Mouse (Mus musculus) small intestine, adult 2 months (tissue): Measurements from ENCODE around the gene Rex1bd.
A peak's percentile ranks its signal among the peaks of the same experiment; 100 is the strongest.

ENCODE experiments used
- CTCF ChIP-seq: fragments of 200-500 bp; IDR thresholded peaks from 2 replicates; pipeline ENCODE4 v1.5.1; 2012; ENCODE audit warnings: low read depth, mild to moderate bottlenecking, control low read depth, inconsistent platforms, low read length, moderate library complexity, mixed read lengths; ENCODE audit not compliant: insufficient replicate concordance, insufficient read length; ENCODE audit errors: extremely low read depth
- POLR2A ChIP-seq: fragments of 200-500 bp; IDR thresholded peaks from 2 replicates; pipeline ENCODE4 v1.6.1; 2012; ENCODE audit warnings: low read depth, mild to moderate bottlenecking, control low read depth, inconsistent platforms, low read length, moderate library complexity

DNA sequence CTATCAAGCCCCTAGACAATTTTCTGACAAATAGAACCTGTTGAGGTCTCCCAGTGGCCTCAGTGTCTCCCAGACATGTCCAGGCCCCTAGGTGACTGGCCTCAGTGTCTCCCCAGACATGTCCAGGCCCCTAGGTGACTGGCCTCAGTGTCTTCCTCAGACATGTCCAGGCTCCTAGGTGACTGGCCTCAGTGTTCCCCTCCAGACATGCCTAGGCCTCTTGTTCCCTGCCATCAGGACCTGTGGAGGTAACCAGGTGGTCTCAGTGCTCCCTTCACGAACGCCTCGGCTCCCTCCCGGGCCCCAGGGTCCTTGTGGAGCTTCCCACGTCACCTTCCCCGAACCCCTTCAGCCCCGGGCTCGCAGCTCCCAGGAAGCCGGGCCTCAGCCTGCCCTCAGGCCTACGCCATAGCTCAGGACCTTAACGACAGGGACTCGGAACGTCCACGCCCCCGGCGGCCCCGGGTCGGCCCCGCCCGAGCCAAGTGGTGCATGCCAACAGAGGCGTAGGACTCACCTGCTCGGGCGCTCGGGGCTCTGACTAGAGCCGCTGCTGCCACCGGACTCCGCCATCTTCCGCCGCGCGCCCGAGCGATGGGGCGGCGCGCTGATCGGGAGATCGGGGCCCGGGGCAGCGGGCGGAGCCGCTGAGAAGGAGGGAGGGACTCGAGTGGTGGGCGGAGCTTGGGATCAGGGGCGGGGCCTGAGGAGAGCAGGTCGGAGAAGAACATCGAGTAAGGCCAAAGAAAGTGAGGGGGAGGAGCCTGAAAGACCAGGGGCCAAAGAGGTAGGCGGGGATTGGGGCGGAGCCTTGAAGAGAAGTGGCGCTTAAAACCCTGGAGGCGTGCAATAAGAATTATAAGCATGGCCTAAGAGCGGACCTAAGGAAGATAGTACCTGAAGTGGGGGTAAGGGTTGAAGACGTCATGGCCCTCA is 30.0 kb downstream of the Rex1bd start, which contains the start of gene Klhl26:
- TF ChIP-seq CTCF (no peak), POLR2A (peak; percentile 57)
